Mouse (Mus musculus) midbrain, embryonic 10.5 days (tissue): ENCODE data around the gene Morn5. TPM values are rescaled to one million over a fixed set of nuclear protein-coding genes. Genes with fewer than 3 reads are reported as not detected.
A peak's percentile ranks its signal among the peaks of the same experiment; 100 is the strongest.

Experiments used
- DNase-seq: peaks from one replicate; pipeline ENCODE4 v3.0.0-alpha.2; 2017; ENCODE audit warnings: low spot score
- H3K27ac ChIP-seq: fragments of 300-500 bp; sonication (generic); replicated peaks from 2 replicates; pipeline ENCODE4 v1.5.1; 2016; ENCODE audit warnings: mild to moderate bottlenecking
- H3K27me3 ChIP-seq: fragments of 300-500 bp; sonication (generic); 2 replicates; pipeline ENCODE4 v1.6.1; 2016; ENCODE audit warnings: low read depth, mild to moderate bottlenecking; ENCODE audit not compliant: poor library complexity, severe bottlenecking
- H3K36me3 ChIP-seq: fragments of 300-500 bp; sonication (generic); 2 replicates; pipeline ENCODE4 v1.6.1; 2016; ENCODE audit warnings: mild to moderate bottlenecking, moderate library complexity
- H3K4me1 ChIP-seq: fragments of 300-500 bp; sonication (generic); 2 replicates; pipeline ENCODE4 v1.6.1; 2016
- H3K4me3 ChIP-seq: fragments of 300-500 bp; sonication (generic); 2 replicates; pipeline ENCODE4 v1.5.1; 2016; ENCODE audit warnings: mild to moderate bottlenecking, moderate library complexity
- H3K9me3 ChIP-seq: fragments of 300-500 bp; sonication (generic); replicated peaks from 2 replicates; pipeline ENCODE4 v1.6.1; 2016; ENCODE audit warnings: mild to moderate bottlenecking
- WGBS: fragments of 180-500 bp; shearing (Covaris S2); methylation state at CpG from one replicate; pipeline ENCODE4 v1.1.7; 2016; 5-methylcytosine and 5-hydroxymethylcytosine counted together
- polyA plus RNA-seq: library from polyadenylated mRNA; unstranded; fragments of >200 nt; fragmentation: Nextera tagmentation; extraction: Ambion mirVana; gene quantifications from 2 replicates; pipeline ENCODE4 v1.2.1, GENCODE M21; 2016

Gene Morn5
- 0.20 and 0.35 TPM in 2 replicates for polyA plus RNA-seq

DNA sequence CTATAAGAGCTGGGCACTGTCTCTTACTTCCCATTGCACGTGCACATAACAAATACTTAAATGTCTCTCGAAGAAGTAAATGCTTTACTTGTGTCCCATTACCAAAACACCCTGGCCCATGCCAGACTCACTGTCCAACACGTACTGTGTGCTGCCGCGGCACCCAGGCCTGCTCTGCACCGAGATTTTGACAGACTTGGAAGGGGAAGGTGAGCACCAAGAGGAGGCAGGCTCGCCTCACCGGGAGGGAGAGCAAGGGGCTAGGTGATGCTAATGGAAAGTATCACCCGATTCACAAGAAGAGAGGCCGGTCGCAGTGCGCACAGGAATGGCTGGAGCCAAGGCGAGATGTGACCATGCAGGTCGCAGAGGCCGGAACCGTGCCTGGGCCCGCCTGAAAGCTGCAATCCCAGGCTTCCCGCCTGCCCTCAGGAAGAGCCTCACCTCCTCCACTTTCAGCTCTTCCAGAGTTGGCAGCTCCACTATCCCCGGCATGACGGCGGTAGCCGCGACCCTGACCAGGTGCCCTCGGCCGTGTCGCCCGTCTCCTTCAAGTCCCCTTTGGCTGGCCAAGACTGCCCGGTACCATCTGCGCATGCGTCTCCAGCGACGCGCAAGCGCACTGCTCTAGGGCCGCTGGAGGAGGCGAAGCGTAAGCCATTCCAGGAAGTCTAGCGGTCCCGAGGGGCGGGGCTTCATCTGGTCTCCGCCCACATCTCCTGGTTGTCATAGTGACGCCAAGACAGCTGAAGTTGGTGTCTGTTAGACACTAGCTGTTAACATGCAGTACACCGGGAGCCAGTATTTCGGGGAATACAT is at the start of gene Morn5, which contains the start of gene Ndufa8:
Morn5 (plus strand) TSS at position 711 of the 819 bp plus-strand sequence.
Ndufa8 (minus strand) TSS at position 659 of the 819 bp plus-strand sequence.
- peak within 1 kb of the TSS; percentile 85 for H3K27ac ChIP-seq
- H3K9me3 ChIP-seq, result no peaks in the 10 kb centered on the region
- H3K4me3 ChIP-seq, result peak within 1 kb of the TSS; percentile 80
- peak; percentile 99 for DNase-seq
- peaks cover 21% of the 10 kb centered on the region for H3K4me1 ChIP-seq
- H3K36me3 ChIP-seq, result peaks cover under 1% of the 10 kb centered on the region; the same call in 1 of the 2 replicates
- WGBS, result 2% methylated on average over 44 of the region's 44 CpGs
- no peaks in the 10 kb centered on the region for H3K27me3 ChIP-seq

- 0 out of 2 replicates have a peak, but pooled peaks cover 13% of the 10 kb centered on the region for H3K4me1 ChIP-seq
- no peak for DNase-seq
- H3K27ac ChIP-seq, result no peak overlapping the region
- no peaks in the 10 kb centered on the region for H3K36me3 ChIP-seq
- H3K27me3 ChIP-seq, result peaks cover 15% of the 10 kb centered on the region
- WGBS, result 57% methylated on average over 1 of the region's 1 CpGs
- H3K9me3 ChIP-seq, result no peaks in the 10 kb centered on the region
- no peak overlapping the region for H3K4me3 ChIP-seq
These were observed 48.9 kb upstream of the Morn5 start for GRCm38 (mm10) chr2:36000390-36000789.

DNA sequence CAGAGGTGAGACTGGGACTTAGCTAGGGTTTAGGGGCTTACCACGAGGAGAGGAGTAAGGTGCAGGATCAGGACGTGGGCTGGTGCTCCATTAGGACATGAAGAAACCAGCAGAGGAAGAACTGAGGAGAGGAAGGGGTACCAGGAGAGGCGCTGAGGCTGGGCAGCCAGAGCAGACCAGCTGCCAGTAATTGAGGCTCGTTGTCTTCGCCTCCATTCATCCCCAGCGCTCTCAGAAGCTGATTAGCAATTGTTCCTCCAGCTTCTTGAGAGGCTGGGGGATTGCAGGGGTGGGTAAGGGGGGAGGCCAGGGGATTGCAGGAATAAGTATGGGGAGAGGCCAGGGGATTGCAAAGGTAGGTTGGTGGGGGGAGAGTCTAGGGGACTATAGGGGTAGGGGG is 47.1 kb upstream of the Morn5 start:
- 47% methylated on average over 6 of the region's 6 CpGs for WGBS
- Histone ChIP-seq H3K27ac (no peak overlapping the region), H3K4me1 (0 out of 2 replicates have a peak, but pooled peaks cover 13% of the 10 kb centered on the region), H3K36me3 (no peaks in the 10 kb centered on the region), H3K4me3 (no peak overlapping the region), H3K9me3 (no peaks in the 10 kb centered on the region), H3K27me3 (peaks cover 15% of the 10 kb centered on the region)
- DNase-seq, result no peak

DNA sequence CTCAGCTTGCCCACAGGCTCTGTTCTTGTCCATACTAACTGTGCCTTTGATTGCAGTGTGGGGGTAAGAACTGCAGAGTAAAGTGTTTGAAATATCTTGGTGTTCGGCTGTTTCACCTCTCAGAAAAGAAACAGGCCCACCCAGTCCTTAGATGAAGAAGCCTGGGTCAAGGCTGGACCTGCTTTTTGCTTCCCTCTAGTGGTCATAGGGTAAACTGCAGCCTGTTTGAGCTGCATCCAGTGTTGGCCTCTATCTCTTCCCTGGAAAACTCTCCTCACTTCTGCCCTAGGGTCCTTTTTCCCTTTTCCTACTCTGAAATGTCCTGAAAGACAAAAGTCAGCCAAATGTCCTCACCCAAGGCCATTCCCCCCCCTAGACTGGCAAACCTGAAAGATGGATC is 41.2 kb upstream of the Morn5 start:
- H3K36me3 ChIP-seq, result no peaks in the 10 kb centered on the region
- peak; percentile 52 for DNase-seq
- H3K27ac ChIP-seq, result no peak overlapping the region
- peaks cover 24% of the 10 kb centered on the region for H3K4me1 ChIP-seq
- WGBS, result 38% methylated on average over 1 of the region's 1 CpGs
- peaks cover 51% of the 10 kb centered on the region for H3K27me3 ChIP-seq
- no peak overlapping the region for H3K4me3 ChIP-seq
- H3K9me3 ChIP-seq, result no peaks in the 10 kb centered on the region

- peak; percentile 73 for DNase-seq
- Histone ChIP-seq H3K4me1 (peaks cover 17% of the 10 kb centered on the region), H3K27me3 (peaks cover 48% of the 10 kb centered on the region), H3K27ac (no peak overlapping the region), H3K36me3 (no peaks in the 10 kb centered on the region), H3K9me3 (no peaks in the 10 kb centered on the region), H3K4me3 (no peak overlapping the region)
- WGBS, result 27% methylated on average over 4 of the region's 4 CpGs
These were observed 39.9 kb upstream of the Morn5 start for GRCm38 (mm10) chr2:36009386-36009785.

- peaks cover 16% of the 10 kb centered on the region for H3K4me1 ChIP-seq
- H3K27me3 ChIP-seq, result peaks cover 37% of the 10 kb centered on the region
- WGBS, result 42% methylated on average over 8 of the region's 8 CpGs
- peak; percentile 25 for DNase-seq
- no peak overlapping the region for H3K27ac ChIP-seq
- peak overlapping the region; percentile 56 for H3K4me3 ChIP-seq
- H3K9me3 ChIP-seq, result no peaks in the 10 kb centered on the region
- H3K36me3 ChIP-seq, result no peaks in the 10 kb centered on the region
These were observed 38.7 kb upstream of the Morn5 start for GRCm38 (mm10) chr2:36010579-36010978.

- Histone ChIP-seq H3K36me3 (no peaks in the 10 kb centered on the region), H3K27ac (peak overlapping the region; percentile 77), H3K27me3 (peaks cover 37% of the 10 kb centered on the region), H3K4me1 (peaks cover 16% of the 10 kb centered on the region), H3K4me3 (peak overlapping the region; percentile 56), H3K9me3 (no peaks in the 10 kb centered on the region)
- WGBS, result under 1% methylated on average over 44 of the region's 44 CpGs
- peak; percentile 50 for DNase-seq
These were observed 37.9 kb upstream of the Morn5 start for GRCm38 (mm10) chr2:36011331-36011825.

DNA sequence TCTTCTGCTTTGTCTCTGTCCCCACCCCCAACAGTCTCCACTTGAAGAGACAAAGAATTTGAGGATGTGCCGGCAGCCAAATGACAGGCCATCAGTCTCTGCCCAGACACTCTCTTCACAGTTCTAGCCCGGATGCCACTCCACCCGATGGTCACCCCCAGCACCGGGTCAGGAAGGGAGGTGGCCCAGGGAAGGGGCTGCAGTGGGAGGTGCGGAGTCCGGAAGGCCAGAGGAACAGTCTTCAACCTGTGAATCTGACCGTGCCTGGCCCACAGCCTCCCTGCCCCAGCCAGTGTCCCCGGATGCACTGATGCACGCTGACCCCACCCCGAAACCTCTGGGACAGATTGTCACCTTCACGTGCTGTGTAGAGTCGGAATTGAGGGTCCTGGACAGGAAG is 36.2 kb upstream of the Morn5 start:
- H3K27ac ChIP-seq, result no peak overlapping the region
- WGBS, result 73% methylated on average over 12 of the region's 12 CpGs
- H3K4me3 ChIP-seq, result no peak overlapping the region
- H3K4me1 ChIP-seq, result peaks cover 16% of the 10 kb centered on the region
- DNase-seq, result no peak
- H3K27me3 ChIP-seq, result peaks cover 37% of the 10 kb centered on the region
- H3K9me3 ChIP-seq, result no peaks in the 10 kb centered on the region
- H3K36me3 ChIP-seq, result no peaks in the 10 kb centered on the region

GRCm38 (mm10) chr2:36021385-36022159 is 27.7 kb upstream of the Morn5 start:
- peak; percentile 80 for DNase-seq
- WGBS, result 10% methylated on average over 32 of the region's 32 CpGs
- no peak overlapping the region; the same call in 1 of the 2 replicates for H3K27ac ChIP-seq

GRCm38 (mm10) chr2:36023291-36023690 is 26.0 kb upstream of the Morn5 start:
- Histone ChIP-seq H3K36me3 (no peaks in the 10 kb centered on the region), H3K27me3 (peaks cover 16% of the 10 kb centered on the region), H3K4me1 (peaks cover 11% of the 10 kb centered on the region), H3K27ac (no peak overlapping the region), H3K4me3 (no peak overlapping the region), H3K9me3 (no peaks in the 10 kb centered on the region)
- DNase-seq, result no peak
- WGBS, result 69% methylated on average over 3 of the region's 3 CpGs

More at GRCm38 (mm10) chr2:36021385-36022159, 27.7 kb upstream of the Morn5 start:
- H3K4me1 ChIP-seq, result peaks cover 11% of the 10 kb centered on the region
- H3K27me3 ChIP-seq, result peaks cover 16% of the 10 kb centered on the region
- H3K9me3 ChIP-seq, result no peaks in the 10 kb centered on the region
- H3K36me3 ChIP-seq, result no peaks in the 10 kb centered on the region
- peak overlapping the region; percentile 48 for H3K4me3 ChIP-seq

DNA sequence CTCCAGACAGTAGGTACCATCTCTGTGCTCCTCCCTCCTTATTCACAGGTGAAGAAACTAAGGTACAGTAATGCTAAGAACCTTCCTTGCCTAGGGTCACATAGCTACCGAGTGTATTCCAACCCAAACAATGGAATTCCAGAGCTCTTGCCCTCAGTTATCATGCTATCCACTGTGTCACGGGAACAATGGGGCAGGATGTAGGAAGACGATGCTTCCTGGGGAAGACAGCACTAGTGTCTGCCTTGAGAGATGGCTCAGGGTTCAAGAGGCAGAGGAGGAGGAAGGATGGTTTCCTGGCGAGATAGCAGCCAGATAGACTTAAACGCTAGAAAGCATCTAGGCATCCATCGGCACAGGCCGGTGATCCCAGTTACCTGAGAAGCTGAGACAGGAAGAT is 16.4 kb upstream of the Morn5 start:
- H3K4me1 ChIP-seq, result no peaks in the 10 kb centered on the region
- no peak overlapping the region for H3K4me3 ChIP-seq
- H3K9me3 ChIP-seq, result no peaks in the 10 kb centered on the region
- H3K27me3 ChIP-seq, result no peaks in the 10 kb centered on the region
- H3K36me3 ChIP-seq, result peaks cover 29% of the 10 kb centered on the region
- WGBS, result 86% methylated on average over 7 of the region's 7 CpGs
- no peak for DNase-seq
- no peak overlapping the region for H3K27ac ChIP-seq

DNA sequence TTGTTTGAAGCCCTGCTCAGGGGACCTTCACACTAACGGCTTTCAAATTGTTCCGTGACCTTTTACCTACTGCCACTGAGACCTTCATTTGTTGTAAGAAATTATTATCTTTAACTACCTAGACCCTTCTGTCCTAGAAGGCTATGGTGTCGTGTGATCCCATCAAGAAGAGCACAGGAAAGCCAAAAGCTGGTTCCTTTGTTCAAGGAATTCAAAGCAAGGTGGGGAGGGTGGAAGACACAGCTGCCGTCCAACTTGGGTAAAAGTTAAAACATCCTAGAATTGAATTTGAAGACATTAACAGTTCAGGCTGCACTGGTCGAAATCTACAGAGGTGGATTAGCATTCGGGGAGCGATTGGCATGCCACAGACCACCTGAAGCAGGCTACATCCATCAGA is 15.3 kb upstream of the Morn5 start:
- Histone ChIP-seq H3K4me1 (no peaks in the 10 kb centered on the region), H3K9me3 (no peaks in the 10 kb centered on the region), H3K27ac (no peak overlapping the region), H3K27me3 (no peaks in the 10 kb centered on the region), H3K36me3 (peaks cover 36% of the 10 kb centered on the region), H3K4me3 (no peak overlapping the region)
- DNase-seq, result no peak
- WGBS, result 81% methylated on average over 7 of the region's 7 CpGs
